Mouse (Mus musculus) kidney, adult 2 months (tissue): ENCODE data around the gene Noa1. TPM values are rescaled to one million over a fixed set of nuclear protein-coding genes. Genes with fewer than 3 reads are reported as not detected.

Experiments used
- DNase-seq: peaks from one replicate; pipeline ENCODE4 v3.0.0; 2021
- H3K27ac ChIP-seq: fragments of 200-500 bp; 2 replicates; pipeline ENCODE4 v1.5.1; 2012; ENCODE audit warnings: low read depth, low read length, control low read depth, inconsistent platforms; ENCODE audit not compliant: insufficient read depth
- H3K27me3 ChIP-seq: fragments of 200-500 bp; replicated peaks from 2 replicates; pipeline ENCODE4 v1.6.1; 2012; ENCODE audit warnings: mild to moderate bottlenecking, moderate library complexity, low read length, inconsistent platforms; ENCODE audit not compliant: control insufficient read depth, insufficient read depth
- H3K36me3 ChIP-seq: fragments of 200-500 bp; 2 replicates; pipeline ENCODE4 v1.6.1; 2012; ENCODE audit warnings: mild to moderate bottlenecking, moderate library complexity, low read length, inconsistent platforms; ENCODE audit not compliant: control insufficient read depth, insufficient read depth
- H3K4me1 ChIP-seq: fragments of 200-500 bp; 2 replicates; pipeline ENCODE4 v1.6.1; 2011; ENCODE audit warnings: low read length; ENCODE audit not compliant: control insufficient read depth, insufficient read depth
- H3K4me3 ChIP-seq: fragments of 200-500 bp; 2 replicates; pipeline ENCODE4 v1.5.1; 2011; ENCODE audit warnings: mild to moderate bottlenecking, low read depth, low read length, control low read depth; ENCODE audit not compliant: insufficient read depth
- CTCF ChIP-seq: fragments of 200-500 bp; conservative IDR thresholded peaks from 2 replicates; pipeline ENCODE4 v1.5.1; 2011; ENCODE audit warnings: low read depth, mild to moderate bottlenecking, control low read depth, low read length, moderate library complexity, mixed read lengths; ENCODE audit not compliant: insufficient read depth, insufficient read length
- POLR2A ChIP-seq: fragments of 200-500 bp; IDR thresholded peaks from one replicate; pipeline ENCODE4 v1.6.1; 2011; ENCODE audit warnings: low read depth, low read length, control low read depth
- WGBS: fragments of 180-500 bp; shearing (Covaris S2); methylation state at CpG from one replicate; pipeline ENCODE4 v1.1.7; 2018; 5-methylcytosine and 5-hydroxymethylcytosine counted together
- polyA plus RNA-seq: library from polyadenylated mRNA; depleted of rRNA; stranded (reverse); fragments of >200 nt; gene quantifications from 2 replicates; pipeline ENCODE4 v1.2.3, GENCODE M21; 2012

Noa1 gene
- polyA plus RNA-seq, 1 experiment: 15.1 TPM

DNA sequence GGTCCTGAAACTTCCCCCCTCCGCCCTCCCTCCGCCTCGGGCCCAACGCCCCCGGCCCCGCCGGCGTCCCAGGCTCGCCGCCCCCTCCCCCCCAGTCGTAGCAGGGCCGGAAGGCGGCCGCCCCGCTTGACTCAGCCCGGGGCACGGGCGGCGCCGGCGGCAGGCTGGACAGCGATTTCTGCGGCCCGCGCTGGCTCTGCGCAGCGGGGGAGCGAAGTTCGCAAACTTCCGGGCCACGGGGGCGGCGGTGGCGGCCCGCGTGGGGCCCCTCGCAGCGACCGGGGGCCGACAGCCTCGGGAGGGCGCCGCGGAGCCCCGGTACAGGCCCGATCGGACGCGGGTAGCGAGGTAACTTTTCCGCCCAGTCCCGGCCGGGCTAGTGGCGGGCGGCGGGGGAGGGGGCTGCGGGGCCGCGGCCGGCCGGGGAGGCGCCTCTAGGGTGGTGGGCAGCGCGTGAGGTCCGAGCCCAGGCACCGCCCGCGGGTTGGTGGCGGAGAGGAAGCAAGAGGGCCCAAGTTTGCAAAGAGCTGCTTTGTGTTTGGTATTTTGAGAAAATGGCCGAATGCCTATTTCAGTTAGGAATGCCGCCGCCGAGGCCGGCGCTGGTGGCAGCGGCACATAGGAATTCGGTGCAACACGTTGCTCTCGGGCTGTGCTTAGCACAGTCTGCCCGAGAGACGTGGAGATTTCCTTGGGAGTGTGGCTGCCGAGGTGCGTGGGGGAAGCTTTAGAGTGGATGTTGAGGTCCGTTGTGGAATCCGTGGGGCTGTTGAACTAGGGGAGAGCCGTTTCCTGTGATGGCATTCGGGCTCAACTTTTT, 43.6 kb downstream of the Noa1 start:
- H3K4me3 ChIP-seq: peak overlapping the region; percentile 70
- TF ChIP-seq CTCF (no peak), POLR2A (no peak)
- H3K27ac ChIP-seq: peak overlapping the region; percentile 68
- H3K4me1 ChIP-seq: peaks cover 6% of the 10 kb centered on the region
- WGBS: under 1% methylated on average over 87 of the region's 87 CpGs
- peaks cover 2% of the 10 kb centered on the region; the same call in 1 of the 2 replicates for H3K36me3 ChIP-seq
- peak; percentile 65 for DNase-seq
- H3K27me3 ChIP-seq: no peaks in the 10 kb centered on the region

DNA sequence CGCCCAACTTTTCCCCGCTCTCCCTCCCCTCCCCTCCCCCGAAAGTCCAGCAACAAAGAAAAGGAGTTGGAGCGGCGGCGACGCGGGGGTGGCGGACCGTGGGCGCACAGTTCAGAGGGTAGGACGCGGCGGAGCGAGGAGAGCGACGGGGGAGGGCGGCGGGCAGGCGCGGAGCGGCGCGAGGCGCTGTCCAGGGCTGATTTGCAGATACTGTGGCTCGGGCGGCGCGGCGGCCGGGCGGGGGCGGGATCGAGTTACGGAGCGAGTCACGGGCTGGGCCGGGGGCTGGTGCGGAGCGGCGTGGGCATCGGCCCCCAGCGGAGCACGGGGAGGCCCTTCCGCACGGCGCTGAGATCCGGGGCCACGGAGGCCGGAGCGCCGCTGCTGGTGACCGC, 44.2 kb downstream of the Noa1 start:
- H3K27ac ChIP-seq: peak overlapping the region; percentile 68
- peak; percentile 80 for DNase-seq
- peaks cover 2% of the 10 kb centered on the region; the same call in 1 of the 2 replicates for H3K36me3 ChIP-seq
- H3K4me1 ChIP-seq: peaks cover 6% of the 10 kb centered on the region
- WGBS: 1% methylated on average over 43 of the region's 53 CpGs
- peak overlapping the region; percentile 70 for H3K4me3 ChIP-seq
- H3K27me3 ChIP-seq: no peaks in the 10 kb centered on the region
- TF ChIP-seq POLR2A (no peak), CTCF (no peak)

DNA sequence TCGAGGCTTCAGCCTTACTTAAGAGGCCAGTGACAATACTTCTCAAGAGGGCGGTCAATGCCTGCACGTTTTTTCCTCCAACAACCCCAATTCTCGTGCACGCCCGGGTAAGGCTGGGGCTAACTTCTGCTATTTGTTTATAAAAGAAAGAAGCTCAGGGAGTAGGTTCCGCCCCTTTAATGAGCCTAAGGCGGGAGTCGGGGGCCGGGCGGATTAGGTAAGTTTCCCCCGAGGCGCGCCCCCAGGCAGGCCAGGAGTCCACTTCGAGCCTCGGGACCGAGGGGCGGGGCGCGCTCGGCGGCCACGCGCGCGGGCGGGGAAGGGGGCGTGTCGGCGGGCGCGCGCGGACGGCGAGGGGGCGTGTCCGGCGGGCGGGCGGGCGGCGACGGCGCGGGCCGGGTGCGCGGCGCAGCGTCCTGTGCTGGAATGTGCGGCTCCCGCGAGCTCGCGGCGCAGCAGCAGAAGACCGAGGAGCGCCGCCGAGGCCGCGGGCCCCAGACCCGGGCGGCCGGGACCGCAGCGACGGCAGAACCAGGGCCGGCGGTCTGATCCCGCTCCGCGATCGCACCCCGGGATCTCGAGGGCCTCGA, 44.7 kb downstream of the Noa1 start, which contains the start of gene Rest:
Rest (plus strand) TSS at position 411 of the 590 bp plus-strand sequence.
- Histone ChIP-seq H3K27ac (peak within 1 kb of the TSS; percentile 77), H3K4me1 (peaks cover 6% of the 10 kb centered on the region), H3K4me3 (peak within 1 kb of the TSS; percentile 70), H3K27me3 (no peaks in the 10 kb centered on the region), H3K36me3 (peaks cover 2% of the 10 kb centered on the region; the same call in 1 of the 2 replicates)
- TF ChIP-seq CTCF (no peak), POLR2A (peak; percentile 34)
- WGBS: 3% methylated on average over 77 of the region's 78 CpGs
- DNase-seq: peak; percentile 87

DNA sequence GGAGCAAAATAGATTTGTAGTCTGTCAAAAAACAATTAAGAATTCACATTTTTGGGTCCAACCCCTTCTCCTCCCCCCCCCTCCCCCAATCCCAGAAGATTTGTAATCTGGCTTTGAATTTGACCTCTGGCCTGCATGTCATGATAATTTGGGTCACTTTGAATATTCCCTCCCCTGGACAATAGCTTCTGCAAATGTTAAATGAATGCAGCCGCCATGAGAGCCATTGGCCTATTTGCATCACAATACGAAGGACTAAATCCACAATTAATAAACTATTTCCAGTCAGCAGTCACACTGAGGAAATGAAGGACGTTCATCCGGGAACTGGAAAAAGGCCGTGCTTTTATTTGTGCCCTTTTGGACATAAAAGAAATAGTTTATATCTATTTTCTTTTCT, 47.8 kb downstream of the Noa1 start:
- no peak overlapping the region for H3K27ac ChIP-seq
- TF ChIP-seq CTCF (no peak), POLR2A (no peak)
- H3K27me3 ChIP-seq: no peaks in the 10 kb centered on the region
- no peaks in the 10 kb centered on the region for H3K36me3 ChIP-seq
- DNase-seq: no peak
- no peaks in the 10 kb centered on the region for H3K4me1 ChIP-seq
- H3K4me3 ChIP-seq: no peak overlapping the region
- 90% methylated on average over 5 of the region's 5 CpGs for WGBS

DNA sequence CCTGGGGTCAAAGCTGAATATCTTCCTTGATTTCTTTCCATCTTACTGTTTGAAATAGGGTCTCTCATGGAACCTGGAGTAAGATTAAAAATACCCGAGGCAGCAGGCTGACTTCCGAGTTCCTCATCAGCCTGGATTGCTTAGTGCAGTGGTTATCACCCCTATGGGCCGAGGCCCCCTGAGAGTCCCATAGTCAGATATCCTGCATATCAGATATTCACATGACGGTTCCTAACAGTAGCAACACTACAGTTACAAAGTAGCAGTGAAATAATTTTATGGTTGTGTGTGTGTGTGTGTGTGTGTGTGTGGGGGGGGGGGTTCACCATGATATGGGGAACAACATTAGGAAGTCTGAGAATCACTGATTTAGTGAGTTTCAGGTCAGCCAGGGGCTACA, 48.7 kb downstream of the Noa1 start:
- no peak for TF ChIP-seq POLR2A
- TF ChIP-seq CTCF: no peak
- WGBS: 89% methylated on average over 4 of the region's 4 CpGs
- DNase-seq: no peak
- no peaks in the 10 kb centered on the region for H3K4me1 ChIP-seq
- no peaks in the 10 kb centered on the region for H3K36me3 ChIP-seq
- H3K4me3 ChIP-seq: no peak overlapping the region
- H3K27ac ChIP-seq: no peak overlapping the region
- H3K27me3 ChIP-seq: no peaks in the 10 kb centered on the region

DNA sequence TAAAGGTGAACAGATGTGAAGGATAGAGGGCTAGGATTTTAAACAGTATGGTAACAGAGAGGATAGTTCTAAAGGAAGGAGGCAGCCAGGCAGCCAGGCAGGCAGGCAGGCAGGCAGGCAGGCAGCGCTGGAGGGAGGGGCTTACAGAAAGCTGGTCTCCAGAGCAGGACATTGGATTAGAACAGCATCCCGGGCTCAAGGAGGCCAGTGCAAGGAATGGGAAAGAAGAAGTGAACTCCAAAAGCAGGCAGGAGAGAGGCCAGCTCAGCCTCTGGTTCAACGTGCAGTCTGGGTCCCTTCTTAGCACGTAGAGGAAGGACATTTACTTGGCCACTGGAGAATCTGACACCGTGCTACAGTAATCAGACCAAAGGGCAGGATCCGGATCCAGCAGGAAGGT, 49.7 kb downstream of the Noa1 start:
- H3K4me1 ChIP-seq: no peaks in the 10 kb centered on the region
- H3K27ac ChIP-seq: no peak overlapping the region
- 41% methylated on average over 6 of the region's 6 CpGs for WGBS
- H3K36me3 ChIP-seq: no peaks in the 10 kb centered on the region
- no peak overlapping the region for H3K4me3 ChIP-seq
- no peak for TF ChIP-seq POLR2A
- TF ChIP-seq CTCF: no peak
- no peak for DNase-seq
- no peaks in the 10 kb centered on the region for H3K27me3 ChIP-seq

DNA sequence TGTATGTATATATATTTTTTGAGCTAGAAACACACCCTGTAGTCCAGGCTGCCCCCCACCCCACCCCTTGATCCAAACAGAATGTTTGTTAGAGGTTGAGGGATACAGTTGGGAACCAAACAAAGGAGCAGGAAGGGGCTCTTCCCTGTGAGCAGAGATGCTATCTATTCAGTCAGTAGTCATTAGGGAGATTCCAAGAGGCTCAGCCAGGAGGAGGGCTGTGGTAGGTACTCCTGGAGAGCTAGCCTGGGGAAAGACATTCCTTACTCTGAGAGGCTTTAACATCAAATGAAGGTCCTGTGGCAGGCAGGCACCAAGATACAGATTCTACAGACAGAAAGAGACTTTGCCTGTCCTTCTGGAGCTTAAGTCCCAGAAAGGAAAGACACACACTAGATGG, 50.6 kb downstream of the Noa1 start:
- Histone ChIP-seq H3K27me3 (no peaks in the 10 kb centered on the region), H3K4me3 (no peak overlapping the region), H3K36me3 (no peaks in the 10 kb centered on the region), H3K4me1 (no peaks in the 10 kb centered on the region), H3K27ac (no peak overlapping the region)
- no peak for DNase-seq
- TF ChIP-seq CTCF: no peak
- TF ChIP-seq POLR2A: no peak
